Comparison of ENCODE assay signal across 25 mouse cellular contexts in the genomic region with DNA sequence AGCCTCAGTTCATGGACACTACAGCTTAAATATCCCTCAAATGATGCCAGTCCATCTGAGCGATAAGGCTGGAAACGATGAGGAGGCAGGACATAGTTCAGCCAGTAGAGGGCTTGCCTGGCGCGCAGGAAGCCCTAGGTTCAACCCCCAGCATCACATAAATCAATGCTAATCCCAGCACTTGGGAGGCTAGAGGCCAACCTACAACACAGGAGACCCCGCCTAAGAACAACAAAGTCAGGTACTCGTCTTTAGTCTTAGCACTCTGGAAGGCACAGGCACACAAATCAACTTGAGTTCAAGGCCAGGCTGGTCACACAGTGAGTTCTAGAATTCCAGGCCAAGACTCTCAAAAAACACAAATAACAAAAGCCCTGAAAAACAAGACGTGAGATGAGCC. TPM values are rescaled to one million over a fixed set of nuclear protein-coding genes. Genes with fewer than 3 reads are reported as not detected.
DNase-seq lines count a peak whose midpoint lies in the region; ATAC-seq and TF ChIP-seq lines count a peak whose summit lies in the region.
"Had no signal": no experiment of that assay in that cellular context is flagged by ENCODE, and none has a peak within 500 bp of the region (broad histone marks: within the 10 kb centered on the region; RNA-seq: fewer than 3 reads in every experiment).

No protein-coding gene starts in this region.

- no peaks in the 10 kb centered on the region for H3K27me3 ChIP-seq in intestine, postnatal 0 days (replicated peaks; ENCODE audit: control insufficient read depth, insufficient read depth, low read length)
- no peaks in the 10 kb centered on the region for H3K27me3 ChIP-seq in intestine, embryonic 15.5 days (replicated peaks)
- H3K27me3 ChIP-seq in lung, postnatal 0 days (replicated peaks; ENCODE audit: insufficient read depth, low read length): no peaks in the 10 kb centered on the region
- H3K27me3 ChIP-seq: embryonic facial prominence, embryonic 15.5 days; hindbrain, embryonic 15.5 days; midbrain, embryonic 12.5 days had no signal

- 71% methylated on average over 7 of the region's 7 CpGs for WGBS in intestine, postnatal 0 days
- 71% methylated on average over 7 of the region's 7 CpGs for WGBS in intestine, embryonic 15.5 days
- 82% methylated on average over 7 of the region's 7 CpGs for WGBS in lung, postnatal 0 days
- 76% methylated on average over 7 of the region's 7 CpGs for WGBS in lung, adult 2 months

- no peak overlapping the region for H3K9ac ChIP-seq in intestine, postnatal 0 days (ENCODE audit: low read depth, low read length)
- H3K9ac ChIP-seq in intestine, embryonic 15.5 days: no peak overlapping the region
- H3K9ac ChIP-seq in lung, postnatal 0 days (replicated peaks; ENCODE audit: low read depth): no peak overlapping the region
- H3K9ac ChIP-seq: embryonic facial prominence, embryonic 15.5 days; hindbrain, embryonic 15.5 days; midbrain, embryonic 12.5 days had no signal

- TF ChIP-seq CTCF in intestine, postnatal 0 days (IDR thresholded peaks at IDR 0.05; ENCODE audit: low read depth): peak; percentile 34
- TF ChIP-seq CTCF in lung, postnatal 0 days (IDR thresholded peaks at IDR 0.05): peak; percentile 40
- no peak for TF ChIP-seq CTCF in lung, adult 2 months (IDR thresholded peaks at IDR 0.05; ENCODE audit: insufficient read depth, low read length)

- 0 out of 2 replicates have a peak, but pooled peaks cover 3% of the 10 kb centered on the region for H3K4me1 ChIP-seq in intestine, postnatal 0 days (replicated peaks; ENCODE audit: control insufficient read depth, insufficient read depth, low read length)
- peaks cover 14% of the 10 kb centered on the region for H3K4me1 ChIP-seq in intestine, embryonic 15.5 days (replicated peaks)
- peaks cover 8% of the 10 kb centered on the region; the same call in 1 of the 2 replicates for H3K4me1 ChIP-seq in lung, postnatal 0 days (ENCODE audit: insufficient read depth, low read depth, low read length)
- H3K4me1 ChIP-seq in lung, adult 2 months (ENCODE audit: control insufficient read depth, insufficient read depth, low read length): peaks cover 7% of the 10 kb centered on the region

- H3K9me3 ChIP-seq in intestine, postnatal 0 days (ENCODE audit: control insufficient read depth): no peaks in the 10 kb centered on the region
- H3K9me3 ChIP-seq in intestine, embryonic 15.5 days: no peaks in the 10 kb centered on the region
- H3K9me3 ChIP-seq in lung, postnatal 0 days (ENCODE audit: low read length): no peaks in the 10 kb centered on the region
- H3K9me3 ChIP-seq: embryonic facial prominence, embryonic 15.5 days; heart, embryonic 10.5 days; hindbrain, embryonic 15.5 days; limb, embryonic 10.5 days; midbrain, embryonic 12.5 days had no signal

- no peak overlapping the region for H3K4me2 ChIP-seq in intestine, postnatal 0 days (replicated peaks; ENCODE audit: low read depth)
- H3K4me2 ChIP-seq in intestine, embryonic 15.5 days (replicated peaks): no peak overlapping the region
- no peak overlapping the region for H3K4me2 ChIP-seq in lung, postnatal 0 days (replicated peaks; ENCODE audit: low read depth, low read length)
- H3K4me2 ChIP-seq: embryonic facial prominence, embryonic 15.5 days; hindbrain, embryonic 15.5 days; midbrain, embryonic 12.5 days had no signal

- H3K36me3 ChIP-seq in intestine, postnatal 0 days (ENCODE audit: control insufficient read depth, insufficient read depth): peaks cover 17% of the 10 kb centered on the region
- peaks cover 20% of the 10 kb centered on the region for H3K36me3 ChIP-seq in intestine, embryonic 15.5 days
- no peaks in the 10 kb centered on the region for H3K36me3 ChIP-seq in lung, postnatal 0 days (ENCODE audit: insufficient read depth, low read length)

- H3K4me3 ChIP-seq in intestine, postnatal 0 days (ENCODE audit: low read depth, low read length): no peak overlapping the region
- H3K4me3 ChIP-seq in intestine, embryonic 15.5 days (replicated peaks): no peak overlapping the region
- no peak overlapping the region for H3K4me3 ChIP-seq in lung, postnatal 0 days (ENCODE audit: low read depth, low read length)
- H3K4me3 ChIP-seq in lung, adult 2 months (replicated peaks; ENCODE audit: extremely low read depth, low read depth, low read length): no peak overlapping the region
- H3K4me3 ChIP-seq: embryonic facial prominence, embryonic 15.5 days; heart, embryonic 10.5 days; hindbrain, embryonic 15.5 days; limb, embryonic 10.5 days; midbrain, embryonic 12.5 days; myocyte had no signal

- ATAC-seq in intestine, postnatal 0 days: no peak
- ATAC-seq in intestine, embryonic 15.5 days: no peak
- no peak for ATAC-seq in lung, postnatal 0 days
- ATAC-seq: CD4-positive, CD25-positive, alpha-beta regulatory T cell, adult 4 months had no signal

- TF ChIP-seq POLR2A in lung, adult 2 months (IDR thresholded peaks at IDR 0.05; ENCODE audit: borderline replicate concordance, extremely low read depth, low read depth, low read length): no peak

- H3K27ac ChIP-seq in intestine, postnatal 0 days (ENCODE audit: low read depth, low read length): no peak overlapping the region
- no peak overlapping the region for H3K27ac ChIP-seq in intestine, embryonic 15.5 days
- H3K27ac ChIP-seq in lung, postnatal 0 days (ENCODE audit: low read length): no peak overlapping the region
- H3K27ac ChIP-seq: embryonic facial prominence, embryonic 15.5 days; heart, embryonic 10.5 days; hindbrain, embryonic 15.5 days; limb, embryonic 10.5 days; macrophage; midbrain, embryonic 12.5 days had no signal

- peak; percentile 24 to 56 for DNase-seq in adrenal gland, adult (ENCODE audit: inconsistent age in 2 of 2, low spot score in 1 of 2)
- no peak for DNase-seq in adrenal gland, adult 18-20 months (ENCODE audit: low spot score in 2 of 2)
- no peak for DNase-seq in lung, postnatal 0 days (ENCODE audit: low spot score)
- no peak for DNase-seq in lung, adult 2 months
- no peak for DNase-seq in left cerebral cortex, adult 18-20 months (ENCODE audit: low spot score in 2 of 2)
- DNase-seq in right cerebral cortex, postnatal 4 days: no peak
- DNase-seq: cerebellum, adult 8-10 months; embryo, embryonic 11 days; gastrocnemius, postnatal 25 days; heart, postnatal 14 days; kidney, adult 8-10 months; kidney, postnatal 4 days; thymus, postnatal 36 days had no signal

- no peak for TF ChIP-seq EP300 in lung, postnatal 0 days (IDR thresholded peaks at IDR 0.05)

RNA-seq across cellular contexts. Expression of gene Xrra1, which starts 5.6 kb away (rescaled TPM):
- total RNA-seq in adrenal gland, adult 18-20 months (2021): 1 to 10 TPM in 1 of 2 experiments, not detected in 1; 2.8 TPM
- 0.17 TPM in 1 of 2 replicates, not detected in the other for polyA plus RNA-seq in intestine, postnatal 0 days (2015; fragmentation: Nextera tagmentation; extraction: Ambion mirVana)
- polyA plus RNA-seq in intestine, embryonic 15.5 days (2015; fragmentation: Nextera tagmentation; extraction: Ambion mirVana): 0.10 and 0.11 TPM in 2 replicates
- polyA plus RNA-seq in lung, postnatal 0 days (2015; fragmentation: Nextera tagmentation; extraction: Ambion mirVana): 1.1 and 1.3 TPM in 2 replicates
- 0.87 and 1.1 TPM in 2 replicates for polyA plus RNA-seq in lung, adult 2 months (2012; rRNA removed)
- total RNA-seq in left cerebral cortex, adult 18-20 months (2021): 1 to 10 TPM in 1 of 2 experiments, under 1 TPM in 1; 0.87 to 1.2 TPM
- total RNA-seq: neutrophil, adult 5-6 weeks had no signal
- polyA plus RNA-seq: liver, embryonic 16.5 days had no signal

RNA-seq across cellular contexts. Expression of gene Spcs2, which starts 9.9 kb away (rescaled TPM):
- total RNA-seq in adrenal gland, adult 18-20 months (2021): 100 to 1,000 TPM; 150 to 191 TPM
- polyA plus RNA-seq in intestine, postnatal 0 days (2015; fragmentation: Nextera tagmentation; extraction: Ambion mirVana): 237 and 238 TPM in 2 replicates
- polyA plus RNA-seq in intestine, embryonic 15.5 days (2015; fragmentation: Nextera tagmentation; extraction: Ambion mirVana): 387 and 427 TPM in 2 replicates
- 318 and 342 TPM in 2 replicates for polyA plus RNA-seq in lung, postnatal 0 days (2015; fragmentation: Nextera tagmentation; extraction: Ambion mirVana)
- 21.5 and 45.6 TPM in 2 replicates for polyA plus RNA-seq in lung, adult 2 months (2012; rRNA removed)
- 10 to 100 TPM; 86.3 to 96.7 TPM for total RNA-seq in left cerebral cortex, adult 18-20 months (2021)

RNA-seq across cellular contexts. Expression of gene Neu3, which starts 25.1 kb away (rescaled TPM):
- total RNA-seq in adrenal gland, adult 18-20 months (2021): 1 to 10 TPM; 1.9 to 2.4 TPM
- 2.5 TPM in 2 replicates for polyA plus RNA-seq in intestine, postnatal 0 days (2015; fragmentation: Nextera tagmentation; extraction: Ambion mirVana)
- 5.2 TPM in 2 replicates for polyA plus RNA-seq in intestine, embryonic 15.5 days (2015; fragmentation: Nextera tagmentation; extraction: Ambion mirVana)
- 5.8 and 7.6 TPM in 2 replicates for polyA plus RNA-seq in lung, postnatal 0 days (2015; fragmentation: Nextera tagmentation; extraction: Ambion mirVana)
- polyA plus RNA-seq in lung, adult 2 months (2012; rRNA removed): 3.4 TPM in 2 replicates
- total RNA-seq in left cerebral cortex, adult 18-20 months (2021): 1 to 10 TPM; 2.3 to 3.0 TPM

Comparison
In these comparisons a context has a peak if more than half of its experiments do, and no peak if none do; other contexts are left out.
1. DNase-seq: peak in adrenal gland, adult (2 of 2); none in adrenal gland, adult 18-20 months (0 of 2), lung, postnatal 0 days (single experiment), lung, adult 2 months (single experiment), left cerebral cortex, adult 18-20 months (0 of 2) and right cerebral cortex, postnatal 4 days (single experiment).